Mouse (Mus musculus): ENCODE measurements around the gene Slc35e4.

GRCm38 (mm10) chr11:3941371-3941770, 26.9 kb upstream of the Slc35e4 start:
- TF ChIP-seq CTCF (IDR thresholded peaks at IDR 0.05; ENCODE audit: insufficient read depth, low read depth, low read length) (no peak), POLR2A (IDR thresholded peaks at IDR 0.05; ENCODE audit: insufficient read depth, low read depth, low read length) (no peak)
